Mouse (Mus musculus) spleen, adult 12 weeks (tissue): ENCODE results near the gene Ccr6.
"Not testable (repeated sequence)": the region's sequence is repeated elsewhere in the genome, so short reads cannot be mapped to it uniquely, and the experiment has no call there.

Source experiments
- DNase-seq: peaks from one replicate; pipeline ENCODE4 v3.0.0; 2022; ENCODE audit warnings: low spot score

Ccr6 gene

GRCm38 (mm10) chr17:8235743-8236142 lies at the start of gene Ccr6:
Ccr6 (plus strand) TSS chr17:8236043.
- DNase-seq: no peak

GRCm38 (mm10) chr17:8193678-8194077 lies 42.2 kb upstream of the Ccr6 start:
- no peak for DNase-seq

GRCm38 (mm10) chr17:8195685-8196376 lies 40.0 kb upstream of the Ccr6 start:
- peak; percentile 2 for DNase-seq

- DNase-seq: no peak
Measured at GRCm38 (mm10) chr17:8197652-8198051, 38.2 kb upstream of the Ccr6 start.

- no peak for DNase-seq
Measured at GRCm38 (mm10) chr17:8199067-8199935, 36.5 kb upstream of the Ccr6 start.

- DNase-seq: no peak
Measured at GRCm38 (mm10) chr17:8199936-8200330, 35.9 kb upstream of the Ccr6 start.

GRCm38 (mm10) chr17:8203487-8203886 lies 32.4 kb upstream of the Ccr6 start:
- DNase-seq: no peak

- not testable (repeated sequence) for DNase-seq
Measured at GRCm38 (mm10) chr17:8205221-8205631, 30.6 kb upstream of the Ccr6 start.

GRCm38 (mm10) chr17:8206691-8207090 lies 29.2 kb upstream of the Ccr6 start:
- DNase-seq: no peak

GRCm38 (mm10) chr17:8209696-8210095 lies 26.1 kb upstream of the Ccr6 start:
- no peak for DNase-seq

GRCm38 (mm10) chr17:8210170-8210569 lies 25.7 kb upstream of the Ccr6 start:
- DNase-seq: no peak

- no peak for DNase-seq
Measured at GRCm38 (mm10) chr17:8210675-8211074, 25.2 kb upstream of the Ccr6 start.

- DNase-seq: no peak
Measured at GRCm38 (mm10) chr17:8211399-8211798, 24.4 kb upstream of the Ccr6 start.

- no peak for DNase-seq
Measured at GRCm38 (mm10) chr17:8214369-8214768, 21.5 kb upstream of the Ccr6 start.

GRCm38 (mm10) chr17:8215016-8215745 lies 20.7 kb upstream of the Ccr6 start:
- DNase-seq: no peak

GRCm38 (mm10) chr17:8223225-8223624 lies 12.6 kb upstream of the Ccr6 start:
- DNase-seq: no peak

- DNase-seq: no peak
Measured at GRCm38 (mm10) chr17:8224072-8224471, 11.8 kb upstream of the Ccr6 start.

- no peak for DNase-seq
Measured at GRCm38 (mm10) chr17:8225166-8225565, 10.7 kb upstream of the Ccr6 start.

GRCm38 (mm10) chr17:8225746-8226145 lies 10.1 kb upstream of the Ccr6 start:
- DNase-seq: no peak

GRCm38 (mm10) chr17:8228622-8229021 lies 7.2 kb upstream of the Ccr6 start:
- no peak for DNase-seq

- DNase-seq: no peak
Measured at GRCm38 (mm10) chr17:8229607-8230006, 6.2 kb upstream of the Ccr6 start.

- peak; percentile 34 for DNase-seq
Measured at GRCm38 (mm10) chr17:8232089-8232488, 3.8 kb upstream of the Ccr6 start.
